Mouse (Mus musculus): ENCODE results near the gene Ptprj.

- TF ChIP-seq CTCF (conservative IDR thresholded peaks at IDR 0.05; ENCODE audit: low read length) (no peak), POU5F1 (IDR thresholded peaks at IDR 0.05; ENCODE audit: borderline replicate concordance, low read length) (no peak), NANOG (IDR thresholded peaks at IDR 0.05; ENCODE audit: borderline replicate concordance, low read length) (no peak)
These were observed 20.1 kb downstream of the Ptprj start for GRCm38 (mm10) chr2:90560197-90560843.
